Mouse (Mus musculus): ENCODE measurements around the gene Gprc5a. TPM values are rescaled to one million over a fixed set of nuclear protein-coding genes. Genes with fewer than 3 reads are reported as not detected.

Gene Gprc5a
- polyA plus RNA-seq, 1 experiment from 2014 or later = 5.6 TPM

DNA sequence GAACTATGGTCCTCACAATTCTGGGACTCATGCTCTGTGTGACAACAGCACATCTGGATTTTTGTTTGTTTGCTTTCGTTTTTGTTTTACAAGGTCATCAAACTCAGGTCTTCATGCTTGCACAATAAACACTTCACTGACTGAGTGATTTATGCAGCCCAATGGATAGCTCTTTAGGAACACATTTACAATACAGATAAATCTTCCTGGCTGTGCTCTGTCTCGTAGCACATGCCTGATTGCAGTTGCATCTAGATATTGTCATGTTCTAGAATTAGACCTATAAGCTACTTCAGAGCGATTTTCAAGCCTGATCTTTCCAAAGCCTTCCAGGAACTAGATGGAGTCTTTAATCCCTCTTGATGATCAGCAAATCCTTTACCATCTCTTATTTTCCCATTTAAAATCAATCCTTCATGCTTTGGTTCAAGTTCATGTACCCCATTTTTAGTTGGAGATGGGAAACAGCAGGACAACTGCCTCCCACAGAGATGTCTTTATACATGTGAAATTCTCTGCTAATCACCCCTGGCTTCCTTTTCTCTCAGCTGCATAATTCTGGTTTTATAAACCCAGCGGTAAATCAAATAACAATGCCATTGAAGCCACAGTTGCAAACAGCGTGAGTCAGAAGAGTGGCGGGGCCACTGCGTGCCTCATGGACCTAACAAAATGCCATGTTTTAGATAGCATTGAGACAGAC lies 47.1 kb downstream of the Gprc5a start:
- H3K9me3 ChIP-seq (replicated peaks; ENCODE audit: control insufficient read depth, low read length) = no peaks in the 10 kb centered on the region
- no peak overlapping the region for H3K9ac ChIP-seq (ENCODE audit: low read length)
- no peaks in the 10 kb centered on the region for H3K27me3 ChIP-seq (ENCODE audit: control insufficient read depth, insufficient read depth, low read length)
- H3K36me3 ChIP-seq (ENCODE audit: control insufficient read depth, insufficient read depth) = no peaks in the 10 kb centered on the region
- H3K4me3 ChIP-seq (ENCODE audit: low read length) = no peak overlapping the region
- no peak overlapping the region for H3K4me2 ChIP-seq (ENCODE audit: low read depth, low read length)
- 33% methylated on average over 7 of the region's 7 CpGs for WGBS
- no peak overlapping the region for H3K27ac ChIP-seq (ENCODE audit: low read length)
- H3K4me1 ChIP-seq (ENCODE audit: control insufficient read depth, insufficient read depth, low read length) = no peaks in the 10 kb centered on the region
- no peak for ATAC-seq (replicated peaks; ENCODE audit: extremely low read depth, insufficient read depth, low FRiP score)

DNA sequence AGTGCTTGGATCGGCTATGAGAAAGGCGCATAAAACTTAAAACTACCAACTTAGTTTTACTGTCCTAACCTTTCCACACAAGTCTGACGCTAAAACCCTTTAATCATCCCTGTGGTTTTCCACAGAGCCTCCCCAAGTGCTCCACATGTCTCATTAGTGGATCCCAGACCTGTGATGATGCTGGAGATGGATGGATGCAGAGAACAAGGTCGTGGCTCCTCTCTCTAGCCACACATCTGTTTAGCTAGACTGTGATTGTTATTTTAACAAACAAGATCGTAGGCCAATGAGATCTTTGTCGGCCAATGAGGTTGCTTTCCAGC lies 47.6 kb downstream of the Gprc5a start:
- Histone ChIP-seq H3K27ac (ENCODE audit: low read length) (no peak overlapping the region), H3K4me3 (ENCODE audit: low read length) (no peak overlapping the region), H3K4me2 (ENCODE audit: low read depth, low read length) (no peak overlapping the region), H3K36me3 (ENCODE audit: control insufficient read depth, insufficient read depth) (no peaks in the 10 kb centered on the region), H3K9me3 (replicated peaks; ENCODE audit: control insufficient read depth, low read length) (no peaks in the 10 kb centered on the region), H3K27me3 (ENCODE audit: control insufficient read depth, insufficient read depth, low read length) (no peaks in the 10 kb centered on the region), H3K9ac (ENCODE audit: low read length) (no peak overlapping the region), H3K4me1 (ENCODE audit: control insufficient read depth, insufficient read depth, low read length) (no peaks in the 10 kb centered on the region)
- ATAC-seq (replicated peaks; ENCODE audit: extremely low read depth, insufficient read depth, low FRiP score) = no peak
- WGBS = 30% methylated on average over 6 of the region's 6 CpGs

DNA sequence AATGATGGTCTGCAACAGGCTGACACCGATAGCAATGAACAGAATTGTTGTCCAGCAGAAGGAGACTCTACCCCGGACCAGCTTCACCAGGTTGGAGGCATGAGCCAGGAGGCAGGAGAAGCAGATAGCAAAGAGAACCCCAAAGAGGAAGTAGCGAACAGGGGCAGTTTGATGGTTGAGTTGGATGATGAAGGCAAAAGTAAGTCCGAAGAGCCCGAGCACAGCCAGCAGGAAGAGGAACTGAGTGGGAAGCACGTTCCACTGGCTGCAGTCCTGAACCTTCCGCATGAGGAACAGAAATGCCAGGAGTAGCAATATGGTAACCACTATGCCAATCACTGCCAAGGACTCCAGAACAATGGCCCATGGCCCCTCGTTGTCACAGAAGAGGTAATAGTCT lies 51.0 kb downstream of the Gprc5a start:
- no peaks in the 10 kb centered on the region for H3K4me1 ChIP-seq (ENCODE audit: control insufficient read depth, insufficient read depth, low read length)
- 86% methylated on average over 8 of the region's 8 CpGs for WGBS
- H3K9ac ChIP-seq (ENCODE audit: low read length) = no peak overlapping the region
- no peaks in the 10 kb centered on the region for H3K36me3 ChIP-seq (ENCODE audit: control insufficient read depth, insufficient read depth)
- no peak for ATAC-seq (replicated peaks; ENCODE audit: extremely low read depth, insufficient read depth, low FRiP score)
- no peak overlapping the region for H3K27ac ChIP-seq (ENCODE audit: low read length)
- no peaks in the 10 kb centered on the region for H3K27me3 ChIP-seq (ENCODE audit: control insufficient read depth, insufficient read depth, low read length)
- H3K4me2 ChIP-seq (ENCODE audit: low read depth, low read length) = no peak overlapping the region
- peaks cover 2% of the 10 kb centered on the region; the same call in 1 of the 2 replicates for H3K9me3 ChIP-seq (replicated peaks; ENCODE audit: control insufficient read depth, low read length)
- H3K4me3 ChIP-seq (ENCODE audit: low read length) = no peak overlapping the region

DNA sequence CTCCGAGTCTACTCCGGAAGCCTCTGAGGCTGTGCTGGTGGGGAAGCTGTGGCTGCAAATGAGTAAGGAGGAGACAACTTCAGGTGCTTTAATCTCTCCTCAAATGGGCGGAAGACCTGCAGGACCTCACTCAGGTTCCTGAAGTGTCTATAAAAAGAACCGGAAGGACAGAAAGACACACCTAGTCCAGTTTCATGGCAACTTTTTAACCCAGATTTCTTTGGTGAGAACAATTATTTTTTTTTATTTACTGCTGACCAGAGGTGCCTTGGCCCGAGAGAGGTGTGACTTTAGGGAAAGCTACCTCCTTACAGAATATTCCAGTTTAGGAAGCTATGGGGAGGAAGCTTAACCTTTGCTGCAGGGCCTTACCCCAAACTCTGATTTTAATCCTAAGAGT lies 52.7 kb downstream of the Gprc5a start, which contains the start of gene Gprc5d:
TSS of gene Gprc5d (minus strand) at position 101 of the 400 bp plus-strand sequence.
- no peaks in the 10 kb centered on the region for H3K4me1 ChIP-seq (ENCODE audit: control insufficient read depth, insufficient read depth, low read length)
- no peak within 1 kb of the TSS for H3K4me2 ChIP-seq (ENCODE audit: low read depth, low read length)
- no peaks in the 10 kb centered on the region for H3K27me3 ChIP-seq (ENCODE audit: control insufficient read depth, insufficient read depth, low read length)
- no peaks in the 10 kb centered on the region for H3K36me3 ChIP-seq (ENCODE audit: control insufficient read depth, insufficient read depth)
- no peak within 1 kb of the TSS for H3K9ac ChIP-seq (ENCODE audit: low read length)
- no peak within 1 kb of the TSS for H3K4me3 ChIP-seq (ENCODE audit: low read length)
- ATAC-seq (replicated peaks; ENCODE audit: extremely low read depth, insufficient read depth, low FRiP score) = no peak
- WGBS = 79% methylated on average over 5 of the region's 5 CpGs
- H3K9me3 ChIP-seq (replicated peaks; ENCODE audit: control insufficient read depth, low read length) = peaks cover 2% of the 10 kb centered on the region; the same call in 1 of the 2 replicates
- H3K27ac ChIP-seq (ENCODE audit: low read length) = no peak within 1 kb of the TSS

DNA sequence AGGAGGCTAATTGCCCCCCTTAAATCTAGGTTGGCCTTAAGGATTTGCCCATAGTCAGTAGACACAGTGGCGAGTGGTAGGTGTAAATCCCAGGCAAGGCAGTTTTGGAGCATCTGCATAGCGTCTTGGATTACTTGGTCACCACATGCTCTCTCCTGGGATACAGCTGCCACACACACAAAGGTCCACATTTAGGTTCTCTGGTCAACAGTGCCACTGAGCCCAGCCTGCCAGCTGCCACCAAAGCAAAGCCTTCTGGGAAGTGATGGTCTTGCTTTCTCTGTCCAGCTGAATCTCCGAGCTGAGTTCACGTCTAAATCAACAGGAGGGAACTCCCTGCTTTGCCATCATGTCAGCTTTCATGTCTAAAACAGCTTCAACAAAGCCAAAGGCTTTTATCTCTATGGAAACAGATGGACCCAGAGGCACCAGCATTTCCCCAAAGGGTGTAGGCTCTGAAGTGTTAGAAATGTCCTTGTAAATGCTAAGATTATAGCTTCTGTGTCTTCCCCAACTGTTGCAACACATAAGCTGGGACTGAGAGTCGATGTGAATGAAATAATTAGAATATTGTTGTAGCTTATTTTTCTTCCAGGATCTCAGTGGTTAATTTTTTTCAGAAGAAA lies 59.4 kb downstream of the Gprc5a start:
- H3K27ac ChIP-seq (ENCODE audit: low read length) = no peak overlapping the region
- no peak overlapping the region for H3K9ac ChIP-seq (ENCODE audit: low read length)
- ATAC-seq (replicated peaks; ENCODE audit: extremely low read depth, insufficient read depth, low FRiP score) = no peak
- no peaks in the 10 kb centered on the region for H3K36me3 ChIP-seq (ENCODE audit: control insufficient read depth, insufficient read depth)
- 63% methylated on average over 5 of the region's 5 CpGs for WGBS
- H3K4me2 ChIP-seq (ENCODE audit: low read depth, low read length) = no peak overlapping the region
- H3K9me3 ChIP-seq (replicated peaks; ENCODE audit: control insufficient read depth, low read length) = no peaks in the 10 kb centered on the region
- no peaks in the 10 kb centered on the region for H3K27me3 ChIP-seq (ENCODE audit: control insufficient read depth, insufficient read depth, low read length)
- H3K4me3 ChIP-seq (ENCODE audit: low read length) = no peak overlapping the region
- H3K4me1 ChIP-seq (ENCODE audit: control insufficient read depth, insufficient read depth, low read length) = no peaks in the 10 kb centered on the region

DNA sequence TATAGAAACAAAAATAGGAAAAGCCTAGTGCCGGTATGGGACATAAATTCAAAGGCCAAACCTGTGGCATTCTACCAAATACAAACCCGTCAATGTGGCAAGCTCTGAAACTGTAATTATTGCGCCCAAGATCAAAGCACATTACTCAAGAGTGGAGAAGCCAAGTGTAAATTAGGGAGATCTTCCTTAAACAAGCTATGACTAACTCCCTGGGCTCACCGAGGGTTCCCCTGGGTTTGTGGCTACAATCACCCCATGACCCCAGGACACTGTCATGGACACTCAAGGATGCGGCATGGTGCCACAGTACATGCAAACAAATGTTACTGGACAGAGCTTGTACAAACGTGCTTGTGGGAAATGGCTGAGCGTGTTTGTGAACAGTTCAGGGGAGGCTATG lies 67.6 kb downstream of the Gprc5a start:
- H3K4me2 ChIP-seq (ENCODE audit: low read depth, low read length) = no peak overlapping the region
- H3K27me3 ChIP-seq (ENCODE audit: control insufficient read depth, insufficient read depth, low read length) = no peaks in the 10 kb centered on the region
- no peaks in the 10 kb centered on the region for H3K9me3 ChIP-seq (replicated peaks; ENCODE audit: control insufficient read depth, low read length)
- H3K9ac ChIP-seq (ENCODE audit: low read length) = no peak overlapping the region
- 90% methylated on average over 7 of the region's 7 CpGs for WGBS
- peaks cover 7% of the 10 kb centered on the region; the same call in 1 of the 2 replicates for H3K4me1 ChIP-seq (ENCODE audit: control insufficient read depth, insufficient read depth, low read length)
- H3K36me3 ChIP-seq (ENCODE audit: control insufficient read depth, insufficient read depth) = no peaks in the 10 kb centered on the region
- H3K4me3 ChIP-seq (ENCODE audit: low read length) = no peak overlapping the region
- ATAC-seq (replicated peaks; ENCODE audit: extremely low read depth, insufficient read depth, low FRiP score) = no peak
- H3K27ac ChIP-seq (ENCODE audit: low read length) = no peak overlapping the region

DNA sequence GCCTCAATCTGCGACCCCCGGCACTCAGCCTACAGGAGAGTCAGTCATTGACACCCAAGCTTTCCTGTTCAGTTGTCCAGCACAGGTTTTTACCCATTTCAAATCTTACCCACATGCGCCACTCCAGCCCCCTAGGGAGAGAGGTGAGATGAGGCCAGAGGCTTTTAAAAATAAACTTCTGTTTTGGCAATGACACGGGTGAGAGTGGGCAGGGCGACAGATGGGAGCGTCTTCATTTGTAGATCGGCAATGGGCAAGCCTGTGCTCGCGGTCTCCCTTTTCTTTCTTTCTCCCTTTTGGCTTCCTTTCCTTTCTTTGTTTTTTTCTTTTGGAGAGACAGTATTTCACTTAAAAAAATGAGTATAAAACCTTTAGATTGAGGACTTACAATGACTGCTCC lies 68.0 kb downstream of the Gprc5a start:
- H3K27ac ChIP-seq (ENCODE audit: low read length) = no peak overlapping the region
- no peaks in the 10 kb centered on the region for H3K27me3 ChIP-seq (ENCODE audit: control insufficient read depth, insufficient read depth, low read length)
- WGBS = 92% methylated on average over 9 of the region's 9 CpGs
- peaks cover 7% of the 10 kb centered on the region; the same call in 1 of the 2 replicates for H3K4me1 ChIP-seq (ENCODE audit: control insufficient read depth, insufficient read depth, low read length)
- no peaks in the 10 kb centered on the region for H3K9me3 ChIP-seq (replicated peaks; ENCODE audit: control insufficient read depth, low read length)
- no peak overlapping the region for H3K4me2 ChIP-seq (ENCODE audit: low read depth, low read length)
- ATAC-seq (replicated peaks; ENCODE audit: extremely low read depth, insufficient read depth, low FRiP score) = no peak
- H3K9ac ChIP-seq (ENCODE audit: low read length) = no peak overlapping the region
- H3K4me3 ChIP-seq (ENCODE audit: low read length) = no peak overlapping the region
- H3K36me3 ChIP-seq (ENCODE audit: control insufficient read depth, insufficient read depth) = no peaks in the 10 kb centered on the region

Other genes starting within 250 kb of the Gprc5a start
- 2.6 and 2.9 TPM in 2 replicates for gene Crebl2, start 235.5 kb upstream of the Gprc5a start, polyA plus RNA-seq (2015; fragmentation: Nextera tagmentation; extraction: Ambion mirVana)
- 9.1 and 10.6 TPM in 2 replicates for gene Gpr19, start 167.1 kb upstream of the Gprc5a start, polyA plus RNA-seq (2015; fragmentation: Nextera tagmentation; extraction: Ambion mirVana)
- gene Cdkn1b, start 145.2 kb upstream of the Gprc5a start, polyA plus RNA-seq (2015; fragmentation: Nextera tagmentation; extraction: Ambion mirVana) = 14.7 TPM in 2 replicates
- gene Apold1, start 83.9 kb upstream of the Gprc5a start, polyA plus RNA-seq (2015; fragmentation: Nextera tagmentation; extraction: Ambion mirVana) = 8.9 and 9.9 TPM in 2 replicates
- 71.5 and 77.1 TPM in 2 replicates for gene Ddx47, start 54.0 kb upstream of the Gprc5a start, polyA plus RNA-seq (2015; fragmentation: Nextera tagmentation; extraction: Ambion mirVana)
- gene Gprc5d, start 52.6 kb downstream of the Gprc5a start, polyA plus RNA-seq (2015; fragmentation: Nextera tagmentation; extraction: Ambion mirVana) = not detected in 2 replicates
- gene Fam234b, start 132.3 kb downstream of the Gprc5a start, polyA plus RNA-seq (2015; fragmentation: Nextera tagmentation; extraction: Ambion mirVana) = 11.0 and 12.2 TPM in 2 replicates
- 11.9 and 15.1 TPM in 2 replicates for gene Hebp1, start 132.4 kb downstream of the Gprc5a start, polyA plus RNA-seq (2015; fragmentation: Nextera tagmentation; extraction: Ambion mirVana)
- gene Gsg1, start 188.7 kb downstream of the Gprc5a start, polyA plus RNA-seq (2015; fragmentation: Nextera tagmentation; extraction: Ambion mirVana) = 0.64 and 0.66 TPM in 2 replicates
- not detected in 2 replicates for gene Pbp2, start 244.8 kb downstream of the Gprc5a start, polyA plus RNA-seq (2015; fragmentation: Nextera tagmentation; extraction: Ambion mirVana)

All from heart, embryonic 16.5 days (tissue).